Mouse (Mus musculus): ENCODE measurements around the gene Apmap.

DNA sequence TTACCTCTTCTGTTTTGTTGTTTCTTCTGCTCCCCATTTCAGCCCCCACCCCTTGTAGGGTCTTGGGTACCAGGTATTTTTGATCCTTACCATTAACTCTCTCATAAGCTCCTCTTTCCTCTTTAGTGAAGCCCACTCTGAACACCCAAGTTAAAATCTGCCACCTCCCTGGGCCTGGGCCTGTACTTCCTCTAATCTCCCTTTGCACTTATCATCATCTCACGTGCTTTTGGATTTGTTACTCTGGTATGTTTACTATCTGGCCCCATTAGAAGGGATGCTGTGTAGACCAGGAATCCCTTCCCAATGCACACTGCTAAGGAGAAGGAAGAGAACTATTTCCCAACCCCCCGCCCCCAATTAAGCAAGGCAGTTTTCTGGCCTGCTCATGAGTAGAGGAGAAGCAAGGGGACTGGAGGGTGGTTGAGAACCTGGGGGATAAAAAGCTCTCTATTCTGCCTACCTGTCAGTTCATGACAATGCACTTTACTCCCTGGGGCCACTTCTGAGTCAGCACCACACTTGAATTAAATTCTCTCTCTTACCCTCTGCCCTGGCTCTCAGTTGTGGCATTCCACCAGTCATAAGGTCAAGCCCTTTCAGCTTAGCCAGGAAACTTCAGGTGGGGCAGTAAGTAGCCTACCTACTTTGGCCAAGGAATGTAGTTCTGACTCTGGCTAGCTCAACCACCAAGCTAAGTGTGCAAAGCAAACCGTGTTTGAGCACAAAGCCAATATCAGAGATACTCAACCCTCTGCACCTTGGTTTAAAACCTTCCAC, 12.8 kb downstream of the Apmap start:
- TF ChIP-seq CTCF (IDR thresholded peaks at IDR 0.05) (no peak), POLR2A (IDR thresholded peaks at IDR 0.05; ENCODE audit: insufficient read depth, low read depth, low read length) (no peak)

All from heart, adult 2 months (tissue).